Mouse (Mus musculus) cerebellum, adult 9-10 months (tissue): ENCODE results near the gene Olfr281.

Experiments
- DNase-seq: peaks from one replicate; pipeline ENCODE4 v3.0.0; 2022

Olfr281 gene

DNA sequence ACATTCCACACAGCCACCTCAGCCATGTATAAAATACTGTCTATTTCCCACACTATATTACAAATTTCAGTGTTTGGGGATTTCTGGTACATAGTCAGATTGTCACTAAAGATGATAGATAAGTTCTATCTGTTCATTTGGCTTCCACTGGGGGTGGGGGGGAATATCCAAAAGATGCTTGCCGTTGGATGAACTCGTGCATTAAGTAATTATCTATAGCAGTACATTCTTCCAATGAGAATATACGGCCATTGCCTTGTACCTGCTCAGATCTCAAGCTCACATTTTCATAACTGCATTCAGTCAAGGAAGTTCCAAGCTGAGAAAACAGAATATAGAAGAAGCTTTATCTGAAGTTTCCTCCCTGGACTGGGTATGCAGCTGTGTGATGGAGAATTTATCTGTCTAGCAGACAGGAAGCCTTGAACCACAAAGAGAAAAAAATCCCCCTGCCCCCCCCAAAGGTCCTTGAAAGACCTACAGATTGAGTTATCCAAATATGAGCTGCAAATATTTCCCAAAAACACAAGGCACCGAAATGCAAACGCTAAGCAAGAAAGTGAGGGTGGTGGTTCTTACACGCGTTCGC is 34.1 kb downstream of the Olfr281 start:
- DNase-seq, result no peak

DNA sequence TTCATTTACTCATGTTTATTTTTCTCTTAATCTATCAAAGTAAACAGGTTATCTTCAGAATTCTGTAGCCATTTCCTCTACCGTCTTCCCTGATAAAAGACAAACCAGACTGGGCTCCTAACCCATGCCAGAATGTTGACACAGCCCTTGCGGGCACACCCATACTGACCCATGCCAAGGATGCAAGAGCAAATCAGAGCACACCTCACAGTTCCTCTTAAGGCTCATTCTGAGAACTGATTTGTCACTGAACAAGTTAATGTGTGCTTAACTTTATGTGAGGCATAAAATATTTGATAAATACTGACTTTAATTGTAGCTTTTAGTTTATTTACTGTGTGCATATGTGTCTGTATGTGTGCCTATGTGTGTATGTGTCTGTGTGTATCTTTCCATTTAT is 38.9 kb downstream of the Olfr281 start:
- DNase-seq, result no peak

DNA sequence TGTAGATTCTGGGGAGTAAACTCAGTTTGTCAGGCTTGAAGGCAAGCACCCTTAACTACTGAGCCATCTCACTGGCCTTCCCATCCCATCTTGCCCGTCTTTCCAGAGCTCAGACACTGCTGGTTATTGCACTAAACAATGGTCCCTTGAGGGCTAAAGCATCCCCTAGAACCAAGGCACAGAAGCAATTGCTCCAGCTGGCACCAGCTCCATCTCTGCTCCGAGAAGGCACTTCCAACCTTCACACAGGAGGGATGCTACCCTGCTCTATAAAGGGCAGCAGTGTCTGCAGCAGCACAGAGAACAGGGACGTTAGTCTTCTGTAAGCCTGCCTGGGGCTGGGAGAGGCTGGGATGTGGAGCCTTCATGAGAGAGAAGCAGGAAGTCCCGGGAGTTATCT is 39.7 kb downstream of the Olfr281 start, which contains the start of gene Olfr279:
Gene Olfr279 (plus strand): TSS at position 301 of the 400 bp plus-strand sequence.
- no peak for DNase-seq

DNA sequence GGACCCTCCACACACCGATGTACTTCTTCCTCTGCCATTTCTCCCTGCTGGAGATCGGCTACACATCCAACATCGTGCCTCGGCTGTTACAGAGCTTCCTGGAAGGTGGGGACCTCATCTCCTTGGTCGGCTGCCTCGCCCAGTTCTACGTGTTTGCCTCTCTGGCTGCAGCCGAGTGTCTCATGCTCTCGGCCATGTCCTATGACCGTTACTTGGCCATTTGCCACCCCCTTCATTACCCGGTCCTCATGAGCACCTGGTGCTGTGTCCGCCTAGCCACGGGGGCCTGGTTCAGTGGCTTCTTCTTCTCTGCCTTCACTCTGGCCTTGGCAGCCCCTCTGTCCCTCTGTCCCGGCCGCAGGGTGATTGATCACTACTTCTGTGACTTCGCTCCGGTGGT is 45.2 kb downstream of the Olfr281 start:
- DNase-seq, result no peak

DNA sequence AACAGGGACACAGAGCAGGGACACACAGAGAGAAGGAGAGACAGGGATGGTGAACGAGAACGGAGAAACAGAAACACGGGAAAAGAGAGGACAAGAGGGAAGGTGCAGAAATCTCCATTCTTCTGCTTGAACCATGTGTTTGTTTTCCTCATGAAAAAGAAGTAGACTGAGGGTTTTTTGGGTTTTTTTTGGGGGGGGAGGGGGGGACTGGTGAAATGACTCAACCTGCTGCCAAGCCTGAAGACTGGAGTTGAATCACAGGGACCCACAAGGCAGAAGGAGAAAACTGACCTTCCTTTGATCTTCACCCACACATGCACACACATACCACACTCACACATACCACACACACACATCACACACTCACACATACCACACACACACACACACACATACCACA is 50.9 kb downstream of the Olfr281 start:
- DNase-seq, result no peak

DNA sequence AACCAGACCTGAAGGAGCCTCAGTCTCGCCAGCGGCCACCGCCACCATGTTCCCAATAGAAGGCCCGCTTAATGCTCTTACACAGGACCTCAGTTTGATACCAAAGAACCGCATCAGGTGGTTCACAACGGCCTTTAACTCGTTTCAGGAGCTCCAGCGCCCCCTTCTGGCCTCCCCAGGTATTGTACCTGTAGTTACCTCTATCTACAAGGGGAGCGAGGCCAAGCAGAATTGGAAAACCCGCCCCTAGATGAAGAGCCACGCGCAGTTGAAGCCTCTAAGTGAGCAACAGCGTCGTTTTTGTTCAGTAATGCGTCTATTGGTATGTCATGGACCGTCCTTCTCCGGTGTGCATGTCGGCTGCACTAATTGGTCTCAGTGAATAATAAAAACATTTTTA is 52.1 kb downstream of the Olfr281 start:
- peak; percentile 52 for DNase-seq

DNA sequence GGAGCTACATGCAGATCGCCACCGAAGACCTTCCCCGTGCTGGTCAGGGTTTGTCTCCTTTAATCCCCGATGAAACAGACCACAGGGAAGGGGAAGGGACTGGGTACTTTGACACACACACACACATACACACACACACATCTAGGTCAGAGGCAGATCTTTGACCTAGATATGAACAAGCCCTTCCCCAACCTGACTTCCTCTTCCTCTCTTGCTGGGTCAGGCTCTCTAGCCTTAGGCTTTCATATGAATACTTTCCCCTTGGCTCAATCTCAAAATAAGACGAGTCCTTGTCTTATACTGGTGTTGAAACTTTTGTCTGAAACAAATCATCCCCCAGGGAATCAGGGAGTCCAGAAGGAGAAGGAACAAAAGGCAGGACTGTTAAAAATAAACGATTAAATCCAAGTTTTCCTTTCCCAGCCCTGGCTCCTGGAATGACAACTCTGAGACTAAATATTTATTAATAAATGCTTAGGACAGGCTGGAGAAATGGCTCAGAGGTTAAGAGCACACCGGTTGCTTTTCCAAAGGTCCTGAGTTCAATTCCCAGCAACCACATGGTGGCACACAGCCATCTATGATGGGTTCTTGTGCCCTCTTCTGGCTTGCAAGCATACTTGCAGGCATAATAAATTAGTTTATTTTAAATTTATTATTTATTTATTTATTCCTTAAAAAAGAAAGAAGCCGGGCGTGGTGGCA is 54.0 kb downstream of the Olfr281 start:
- DNase-seq, result no peak

DNA sequence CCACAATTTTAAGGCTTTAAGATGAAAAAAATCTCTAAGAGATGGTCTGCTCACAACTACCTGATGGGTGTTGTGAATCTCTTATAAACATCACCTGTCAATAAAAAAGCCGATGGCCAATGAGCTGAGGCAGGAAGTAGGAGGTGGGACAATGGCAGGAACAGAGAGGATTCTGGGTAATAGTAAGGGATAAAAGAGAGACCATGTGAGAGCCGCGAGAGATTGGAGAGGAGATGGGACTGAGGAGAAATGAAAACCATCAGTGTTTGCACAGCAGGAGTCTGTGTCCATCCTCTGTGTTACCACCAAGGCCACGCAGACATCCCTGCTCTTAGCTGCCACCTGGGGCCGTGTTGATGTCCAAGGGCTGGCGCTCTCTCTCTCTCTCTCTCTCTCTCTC is 54.9 kb downstream of the Olfr281 start:
- DNase-seq, result no peak

DNA sequence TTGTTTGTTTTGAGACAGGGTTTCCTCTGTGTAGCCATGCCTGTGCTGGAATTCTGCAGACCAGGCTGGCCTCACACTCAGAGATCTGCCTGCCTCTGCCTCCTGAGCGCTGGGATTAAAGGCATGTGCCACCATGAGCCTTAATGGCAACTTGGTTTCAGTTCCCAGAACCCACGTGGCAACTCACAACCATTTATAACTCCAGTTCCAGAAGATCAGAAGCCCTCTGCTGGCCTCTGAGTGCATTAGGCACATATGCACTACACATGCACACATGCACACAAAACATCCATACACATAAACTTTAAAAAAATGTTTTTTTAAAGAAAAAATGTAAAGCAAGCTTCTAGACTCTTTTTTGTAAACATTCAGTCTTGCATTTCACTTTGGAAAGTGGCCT is 57.0 kb downstream of the Olfr281 start:
- no peak for DNase-seq
